Comparison of ENCODE assay signal across 21 mouse cellular contexts in genomic region chr11:85454305-85454682, GRCm38 (mm10).
A peak's percentile ranks its signal among the peaks of the same experiment; 100 is the strongest.
DNase-seq lines count a peak whose midpoint lies in the region; ATAC-seq and TF ChIP-seq lines count a peak whose summit lies in the region.
"Had no signal": no experiment of that assay in that cellular context is flagged by ENCODE, and none has a peak within 500 bp of the region (broad histone marks: within the 10 kb centered on the region; RNA-seq: fewer than 3 reads in every experiment).

No protein-coding gene starts in this region.

- in situ Hi-C loops in ES-E14 (cut with MboI; ENCODE audit: low sequenced_read_pairs in 2 of 2, unreplicated experiment in 2 of 2) = no loop called here

- H3K4me1 ChIP-seq in megakaryocyte, embryonic 14.5 days = peaks cover 29% of the 10 kb centered on the region
- no peaks in the 10 kb centered on the region for H3K4me1 ChIP-seq in midbrain, embryonic 11.5 days (ENCODE audit: control insufficient read depth, insufficient read depth, low read length)
- H3K4me1 ChIP-seq in midbrain, postnatal 0 days (ENCODE audit: insufficient read depth, low read length) = no peaks in the 10 kb centered on the region
- H3K4me1 ChIP-seq in ES-E14 (ENCODE audit: control insufficient read depth in 2 of 2, insufficient read depth in 2 of 2, low read length in 2 of 2, poor library complexity in 1 of 2) = no peaks in the 10 kb centered on the region

- no peak for ATAC-seq in megakaryocyte, adult 5-6 weeks (ENCODE audit: poor library complexity, severe bottlenecking)
- ATAC-seq in midbrain, embryonic 11.5 days (ENCODE audit: low FRiP score) = no peak
- ATAC-seq in midbrain, postnatal 0 days (ENCODE audit: low FRiP score) = no peak
- 0 out of 2 replicates have a peak, but pooled peaks have one; percentile 10 for ATAC-seq in erythroid progenitor cell, adult 5-6 weeks (replicated peaks; ENCODE audit: low FRiP score, poor library complexity, severe bottlenecking)
- ATAC-seq: Patski had no signal

- WGBS in midbrain, embryonic 11.5 days = 94% methylated on average over 5 of the region's 5 CpGs
- 93% methylated on average over 5 of the region's 5 CpGs for WGBS in midbrain, postnatal 0 days

- TF ChIP-seq CTCF in midbrain, postnatal 0 days (IDR thresholded peaks at IDR 0.05) = no peak

- H3K27ac ChIP-seq in midbrain, embryonic 11.5 days (ENCODE audit: low read depth, low read length) = no peak overlapping the region
- H3K27ac ChIP-seq in midbrain, postnatal 0 days (ENCODE audit: low read depth, low read length) = no peak overlapping the region
- peak overlapping the region; percentile 28; the same call in 1 of the 2 replicates for H3K27ac ChIP-seq in ES-E14 (ENCODE audit: insufficient read depth, low read depth, low read length, poor library complexity, severe bottlenecking)

- no peak overlapping the region for H3K4me2 ChIP-seq in midbrain, embryonic 11.5 days
- H3K4me2 ChIP-seq in midbrain, postnatal 0 days (ENCODE audit: low read depth, low read length, poor library complexity, severe bottlenecking) = no peak overlapping the region

- no peaks in the 10 kb centered on the region for H3K36me3 ChIP-seq in megakaryocyte, embryonic 14.5 days (replicated peaks; ENCODE audit: low read length)
- H3K36me3 ChIP-seq in midbrain, embryonic 11.5 days (ENCODE audit: control insufficient read depth, insufficient read depth, low read length) = no peaks in the 10 kb centered on the region
- H3K36me3 ChIP-seq in midbrain, postnatal 0 days (ENCODE audit: insufficient read depth, low read length) = no peaks in the 10 kb centered on the region
- no peaks in the 10 kb centered on the region for H3K36me3 ChIP-seq in ES-E14 (ENCODE audit: control insufficient read depth, insufficient read depth, low read length, poor library complexity, severe bottlenecking)

- peak overlapping the region; percentile 59 for H3K4me3 ChIP-seq in megakaryocyte, embryonic 14.5 days (replicated peaks)
- no peak overlapping the region for H3K4me3 ChIP-seq in midbrain, embryonic 11.5 days (ENCODE audit: low read depth, low read length)
- H3K4me3 ChIP-seq in midbrain, postnatal 0 days (ENCODE audit: low read depth, low read length) = no peak overlapping the region
- H3K4me3 ChIP-seq in ES-E14 (ENCODE audit: insufficient read depth in 1 of 2, low read depth in 1 of 2, low read length in 2 of 2, poor library complexity in 1 of 2, severe bottlenecking in 1 of 2) = no peak overlapping the region

- H3K9ac ChIP-seq in midbrain, embryonic 11.5 days (ENCODE audit: low read length) = no peak overlapping the region
- no peak overlapping the region for H3K9ac ChIP-seq in midbrain, postnatal 0 days (replicated peaks; ENCODE audit: low read length, poor library complexity, severe bottlenecking)
- no peak overlapping the region for H3K9ac ChIP-seq in ES-E14 (ENCODE audit: insufficient read depth, low read depth, low read length, poor library complexity, severe bottlenecking)

- H3K27me3 ChIP-seq in megakaryocyte, embryonic 14.5 days (replicated peaks) = no peaks in the 10 kb centered on the region
- H3K27me3 ChIP-seq in midbrain, embryonic 11.5 days (ENCODE audit: control insufficient read depth, insufficient read depth, low read length) = no peaks in the 10 kb centered on the region
- no peaks in the 10 kb centered on the region for H3K27me3 ChIP-seq in midbrain, postnatal 0 days (ENCODE audit: insufficient read depth, low read length)
- H3K27me3 ChIP-seq: CH12.LX, Patski had no signal

- DNase-seq in midbrain, embryonic 11.5 days (ENCODE audit: low spot score, missing footprints) = peak; percentile 60
- no peak for DNase-seq in midbrain, postnatal 0 days (ENCODE audit: low spot score)
- no peak for DNase-seq in ES-E14 (ENCODE audit: low read depth, low spot score)
- DNase-seq in left cerebral cortex, adult 8-10 months (ENCODE audit: low spot score in 2 of 2) = no peak
- no peak for DNase-seq in natural killer cell, adult 2 months (ENCODE audit: low spot score in 2 of 2)
- DNase-seq: adrenal gland, adult 2 months; adrenal gland, adult 8-10 months; adrenal gland, postnatal 10 days; adrenal gland, postnatal 14 days; adrenal gland, postnatal 25 days; adrenal gland, postnatal 36 days; B cell, adult 2 months; cerebellum, adult 11 months; cerebellum, adult 11-12 months; cerebellum, adult 18-20 months had no signal

- no peaks in the 10 kb centered on the region for H3K9me3 ChIP-seq in megakaryocyte, embryonic 14.5 days
- H3K9me3 ChIP-seq in midbrain, embryonic 11.5 days (ENCODE audit: control insufficient read depth, low read length) = no peaks in the 10 kb centered on the region
- no peaks in the 10 kb centered on the region for H3K9me3 ChIP-seq in midbrain, postnatal 0 days (ENCODE audit: low read length)
- H3K9me3 ChIP-seq in ES-E14 (ENCODE audit: control insufficient read depth, insufficient read depth, low read depth, low read length) = no peaks in the 10 kb centered on the region
- H3K9me3 ChIP-seq: G1E had no signal

TF ChIP-seq in ES-E14, 5 proteins besides CTCF, POLR2A, EP300 and RAD21:
- TF ChIP-seq HCFC1 (IDR thresholded peaks at IDR 0.05; ENCODE audit: borderline replicate concordance, insufficient read depth, low read length) (no peak), ZC3H11A (IDR thresholded peaks at IDR 0.05; ENCODE audit: borderline replicate concordance, low read depth, low read length) (no peak), CHD2 (IDR thresholded peaks at IDR 0.05; ENCODE audit: low read depth, low read length) (no peak), ZNF384 (IDR thresholded peaks at IDR 0.05; ENCODE audit: low read depth, low read length) (no peak), MAFK (IDR thresholded peaks at IDR 0.05; ENCODE audit: insufficient read depth, low read depth, low read length) (no peak)
